Mouse (Mus musculus): Measurements from ENCODE around the gene Cox20. TPM values are rescaled to one million over a fixed set of nuclear protein-coding genes. Genes with fewer than 3 reads are reported as not detected.
A peak's percentile ranks its signal among the peaks of the same experiment; 100 is the strongest.
"Not testable (repeated sequence)": the region's sequence is repeated elsewhere in the genome, so short reads cannot be mapped to it uniquely, and the experiment has no call there.

Cox20 gene
- 200 and 201 TPM in 2 replicates for polyA plus RNA-seq (2016; fragmentation: Nextera tagmentation; extraction: Ambion mirVana)

DNA sequence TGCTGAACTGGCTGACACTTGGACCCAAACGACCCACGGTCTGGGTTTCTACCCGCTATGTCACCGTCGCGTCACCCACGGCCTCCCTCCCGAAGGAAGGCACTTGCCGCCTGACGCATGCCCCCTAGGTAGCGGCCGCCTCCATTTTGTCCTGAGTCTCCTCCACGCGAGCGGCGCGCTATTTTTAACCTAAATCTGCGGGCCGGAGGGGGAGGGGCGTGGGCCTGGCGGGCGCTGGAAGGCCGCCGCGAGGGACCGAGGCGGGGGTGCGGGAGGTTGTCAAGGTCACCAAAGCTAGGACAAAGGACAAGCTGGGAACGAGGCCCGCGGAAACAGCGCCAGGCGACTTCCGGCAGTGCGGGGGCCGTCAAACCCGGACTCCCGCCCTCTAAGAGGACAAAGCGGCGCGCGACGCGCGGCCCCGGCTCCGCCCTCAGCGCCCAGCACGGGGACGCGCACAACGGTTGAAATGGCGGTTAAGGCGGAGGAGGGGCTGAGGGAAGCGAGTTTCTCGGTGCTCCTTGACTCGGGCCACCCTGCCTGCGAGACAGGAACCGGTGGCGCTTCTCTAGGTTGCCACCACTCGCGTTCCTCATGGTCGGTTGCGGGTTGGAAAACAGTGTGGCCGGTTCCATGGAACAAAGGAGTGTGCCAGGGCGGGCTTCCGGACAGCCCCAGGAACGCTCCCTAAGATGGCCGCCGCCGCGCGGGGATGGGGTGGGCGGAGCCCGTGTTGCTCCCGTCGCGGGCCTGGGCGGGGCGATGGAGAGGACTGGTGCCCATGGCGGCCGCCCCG lies at the start of gene Cox20:
Gene Cox20 (plus strand): TSS at position 742 of the 796 bp plus-strand sequence.
- Histone ChIP-seq H3K4me1 (replicated peaks) (peaks cover 21% of the 10 kb centered on the region), H3K9ac (peak within 1 kb of the TSS; percentile 83), H3K27ac (ENCODE audit: poor library complexity, severe bottlenecking) (peak within 1 kb of the TSS; percentile 100), H3K27me3 (replicated peaks) (no peaks in the 10 kb centered on the region), H3K36me3 (peaks cover 26% of the 10 kb centered on the region), H3K4me2 (peak within 1 kb of the TSS; percentile 68), H3K4me3 (peak within 1 kb of the TSS; percentile 65), H3K9me3 (replicated peaks) (no peaks in the 10 kb centered on the region)
- under 1% methylated on average over 83 of the region's 83 CpGs for whole genome bisulfite sequencing
- ATAC-seq (ENCODE audit: insufficient number of reproducible peaks, low FRiP score), result peak; percentile 95

DNA sequence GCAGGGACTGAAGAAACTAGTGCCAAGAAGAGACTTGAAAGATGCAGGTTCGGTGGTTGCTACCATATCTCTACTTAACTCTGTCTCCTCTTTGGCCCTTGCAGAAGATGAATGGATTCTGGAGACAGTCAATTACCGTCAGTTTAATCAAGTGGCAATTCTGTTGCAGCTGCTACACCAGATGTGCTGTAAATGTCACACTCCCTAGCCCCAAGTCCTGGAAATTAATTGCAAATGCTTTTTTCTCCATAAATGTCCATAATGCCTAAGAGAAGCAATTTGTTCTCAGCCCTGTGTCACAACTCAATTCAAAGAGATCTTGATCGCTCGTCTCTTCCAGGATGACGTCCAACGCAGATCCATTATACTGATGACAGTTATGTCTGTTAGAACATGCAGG lies 48.3 kb upstream of the Cox20 start:
- no peak for ATAC-seq (ENCODE audit: insufficient number of reproducible peaks, low FRiP score)
- Histone ChIP-seq H3K4me1 (replicated peaks) (no peaks in the 10 kb centered on the region), H3K9me3 (replicated peaks) (no peaks in the 10 kb centered on the region; the same call in 1 of the 2 replicates), H3K27ac (ENCODE audit: poor library complexity, severe bottlenecking) (no peak overlapping the region), H3K4me3 (no peak overlapping the region), H3K27me3 (replicated peaks) (no peaks in the 10 kb centered on the region), H3K4me2 (no peak overlapping the region), H3K36me3 (no peaks in the 10 kb centered on the region), H3K9ac (no peak overlapping the region)
- WGBS, result 84% methylated on average over 6 of the region's 6 CpGs

DNA sequence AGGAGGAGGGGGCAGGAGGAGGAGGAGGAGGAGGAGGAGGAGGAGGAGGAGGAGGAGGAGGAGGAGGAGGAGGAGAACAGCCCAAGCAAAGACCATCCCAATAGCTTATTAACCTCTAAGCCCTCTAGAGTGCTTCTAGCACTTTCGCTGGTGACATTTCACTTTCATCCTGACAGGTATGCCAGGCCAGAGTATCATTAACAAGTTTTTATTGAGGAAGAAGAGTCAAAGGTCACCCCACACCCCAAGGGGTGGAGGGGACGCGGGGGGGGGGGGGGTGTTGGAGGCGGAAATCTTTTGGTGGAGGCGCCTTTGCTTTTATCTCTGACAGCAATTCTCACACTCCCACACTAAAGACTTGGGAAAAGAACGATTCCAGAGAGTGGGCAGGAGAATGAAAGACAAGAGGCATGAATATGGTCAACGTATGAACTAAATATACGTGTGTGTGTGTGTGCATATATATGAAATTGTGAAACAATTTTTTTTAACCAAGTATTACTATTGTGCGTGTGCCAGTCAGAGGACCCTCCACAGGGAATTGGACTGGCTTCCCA lies 43.7 kb upstream of the Cox20 start:
- Histone ChIP-seq H3K9ac (no peak overlapping the region), H3K4me3 (peak overlapping the region; percentile 70), H3K4me2 (peak overlapping the region; percentile 81), H3K9me3 (replicated peaks) (no peaks in the 10 kb centered on the region; the same call in 1 of the 2 replicates), H3K27me3 (replicated peaks) (no peaks in the 10 kb centered on the region), H3K27ac (ENCODE audit: poor library complexity, severe bottlenecking) (no peak overlapping the region), H3K4me1 (replicated peaks) (no peaks in the 10 kb centered on the region), H3K36me3 (no peaks in the 10 kb centered on the region)
- 39% methylated on average over 9 of the region's 9 CpGs for WGBS
- ATAC-seq (ENCODE audit: insufficient number of reproducible peaks, low FRiP score), result no peak

DNA sequence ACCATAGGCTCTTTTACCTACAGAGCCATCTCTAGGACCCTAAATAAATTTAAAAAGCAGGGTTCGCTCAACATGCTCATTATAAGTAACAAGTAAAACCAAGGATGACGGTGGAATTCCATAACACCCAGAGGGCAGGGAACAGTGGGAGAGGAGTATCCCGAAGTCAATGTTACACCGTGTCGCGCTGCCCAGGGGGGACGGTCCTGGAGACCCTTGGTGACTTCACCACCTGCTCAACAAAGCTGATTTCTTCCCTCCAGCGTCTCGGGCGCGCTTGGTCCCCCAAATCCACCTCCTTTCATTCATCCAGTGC lies 43.2 kb upstream of the Cox20 start:
- no peak for ATAC-seq (ENCODE audit: insufficient number of reproducible peaks, low FRiP score)
- Histone ChIP-seq H3K27me3 (replicated peaks) (no peaks in the 10 kb centered on the region), H3K9ac (peak overlapping the region; percentile 86), H3K27ac (ENCODE audit: poor library complexity, severe bottlenecking) (no peak overlapping the region), H3K9me3 (replicated peaks) (no peaks in the 10 kb centered on the region; the same call in 1 of the 2 replicates), H3K4me2 (peak overlapping the region; percentile 81), H3K4me3 (peak overlapping the region; percentile 70), H3K36me3 (no peaks in the 10 kb centered on the region), H3K4me1 (replicated peaks) (no peaks in the 10 kb centered on the region)
- 10% methylated on average over 11 of the region's 11 CpGs for WGBS

DNA sequence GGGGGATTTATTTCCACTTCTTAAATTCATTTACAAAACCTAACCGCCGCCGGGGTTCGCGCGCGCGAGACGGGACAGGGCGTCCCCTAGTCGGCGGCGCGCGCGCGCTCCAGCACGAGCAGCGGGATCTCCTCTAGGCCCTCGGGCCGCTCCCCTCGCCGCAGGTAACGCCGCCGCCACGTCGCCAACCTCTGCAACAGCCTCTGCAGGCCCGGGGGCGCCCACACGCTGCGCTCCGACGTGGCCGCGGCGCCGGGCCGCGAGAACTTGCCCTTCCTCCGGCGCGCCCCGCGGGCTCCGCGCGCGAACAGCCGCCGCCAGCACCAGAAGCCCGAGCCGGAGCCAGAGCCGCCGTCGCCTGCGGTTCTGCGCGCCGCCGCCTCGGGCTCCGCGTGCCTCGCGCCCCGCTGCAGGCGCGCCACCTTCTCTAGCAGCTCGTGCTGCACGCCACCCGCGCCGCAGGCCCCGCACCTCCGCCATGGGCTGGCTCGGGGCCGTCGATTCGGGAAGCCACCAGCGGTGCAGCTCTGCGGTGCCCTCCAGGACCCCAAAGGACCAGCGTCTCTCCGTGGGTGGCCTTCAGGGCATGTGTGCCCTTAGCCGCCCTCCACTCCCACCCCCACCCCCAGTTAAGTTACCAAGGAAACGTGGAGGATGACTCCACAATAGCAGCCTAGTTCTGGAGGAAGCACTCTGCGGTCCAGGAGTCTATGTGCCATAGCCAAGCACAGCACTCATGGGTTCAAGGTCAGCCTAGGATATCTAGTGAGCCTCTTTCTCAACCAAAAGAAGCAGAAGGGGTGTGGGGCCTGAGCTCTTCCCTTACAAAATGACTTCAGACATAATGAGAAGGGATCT lies 42.6 kb upstream of the Cox20 start:
- Histone ChIP-seq H3K9me3 (replicated peaks) (no peaks in the 10 kb centered on the region; the same call in 1 of the 2 replicates), H3K27ac (ENCODE audit: poor library complexity, severe bottlenecking) (0 out of 2 replicates have a peak overlapping the region, but pooled peaks have one; percentile 14), H3K4me2 (peak overlapping the region; percentile 81), H3K27me3 (replicated peaks) (no peaks in the 10 kb centered on the region), H3K4me1 (replicated peaks) (no peaks in the 10 kb centered on the region), H3K36me3 (no peaks in the 10 kb centered on the region), H3K4me3 (peak overlapping the region; percentile 70), H3K9ac (peak overlapping the region; percentile 86)
- ATAC-seq (ENCODE audit: insufficient number of reproducible peaks, low FRiP score), result peak; percentile 78
- WGBS, result under 1% methylated on average over 73 of the region's 87 CpGs

DNA sequence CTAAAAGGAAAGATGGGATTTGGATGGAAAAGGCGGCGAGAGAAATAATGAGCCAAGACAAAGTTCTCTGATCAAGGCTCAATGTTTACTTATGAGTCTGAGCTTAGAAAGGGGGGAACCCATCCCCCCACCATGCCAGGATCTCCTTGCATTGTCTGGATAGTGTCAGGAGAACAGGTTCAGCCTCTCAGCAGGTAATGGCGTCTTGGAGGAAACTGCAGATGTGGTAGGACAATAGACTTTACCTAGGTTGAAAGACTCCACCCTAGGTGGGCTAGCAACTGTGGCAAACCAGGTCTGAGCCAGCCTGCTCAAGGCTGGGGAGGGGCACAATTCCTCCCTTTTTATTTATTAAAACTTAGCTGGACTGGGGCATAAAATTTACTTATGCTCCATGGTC lies 35.6 kb upstream of the Cox20 start:
- not testable (repeated sequence) for H3K4me2 ChIP-seq; ATAC-seq (ENCODE audit: insufficient number of reproducible peaks, low FRiP score); H3K27ac ChIP-seq (ENCODE audit: poor library complexity, severe bottlenecking); H3K27me3 ChIP-seq (replicated peaks); H3K36me3 ChIP-seq; H3K4me3 ChIP-seq; H3K4me1 ChIP-seq (replicated peaks); H3K9ac ChIP-seq
- peaks cover 10% of the 10 kb centered on the region for H3K9me3 ChIP-seq (replicated peaks)
- WGBS, result 82% methylated on average over 3 of the region's 3 CpGs

DNA sequence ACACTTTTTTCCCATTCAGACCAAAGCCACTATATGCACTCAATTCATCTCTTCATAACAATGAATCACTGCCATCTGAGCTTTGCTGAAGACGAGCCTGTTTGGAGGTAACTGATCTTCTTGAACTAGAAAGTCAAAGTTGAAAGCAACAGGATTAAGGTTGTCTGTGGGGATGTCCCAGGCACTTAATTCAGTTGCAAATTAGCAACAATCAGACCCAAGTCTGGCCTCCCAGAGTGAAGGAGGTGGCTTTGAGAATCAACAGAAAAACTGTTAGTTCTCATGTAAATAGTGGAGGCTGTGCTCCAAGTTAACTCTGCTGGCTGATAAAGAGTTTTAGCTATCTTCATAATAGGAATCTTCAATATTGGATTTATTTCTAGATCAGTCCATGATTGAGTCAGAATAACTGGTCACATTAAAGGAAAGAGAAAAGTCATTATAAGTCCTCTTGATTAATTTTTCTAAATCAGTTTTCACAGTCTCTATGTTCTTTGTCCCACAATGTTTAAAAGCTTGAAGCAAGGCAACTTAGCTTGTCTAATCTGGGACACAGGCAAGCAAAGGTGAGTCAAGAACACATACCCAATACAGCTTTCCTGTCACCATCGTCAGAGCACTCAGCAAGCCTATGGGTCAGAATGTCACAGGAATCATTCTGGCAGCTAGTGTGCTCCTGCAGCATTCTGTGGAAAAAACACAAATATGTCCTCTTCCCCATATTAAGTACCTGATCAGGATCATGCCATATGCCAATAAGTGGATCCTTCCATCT lies 34.8 kb upstream of the Cox20 start:
- no peak overlapping the region for H3K27ac ChIP-seq (ENCODE audit: poor library complexity, severe bottlenecking)
- no peaks in the 10 kb centered on the region for H3K36me3 ChIP-seq
- no peaks in the 10 kb centered on the region for H3K4me1 ChIP-seq (replicated peaks)
- H3K9ac ChIP-seq, result no peak overlapping the region
- H3K27me3 ChIP-seq (replicated peaks), result no peaks in the 10 kb centered on the region
- 74% methylated on average over 2 of the region's 2 CpGs for WGBS
- ATAC-seq (ENCODE audit: insufficient number of reproducible peaks, low FRiP score), result no peak
- H3K4me2 ChIP-seq, result no peak overlapping the region
- no peak overlapping the region for H3K4me3 ChIP-seq
- H3K9me3 ChIP-seq (replicated peaks), result peaks cover 10% of the 10 kb centered on the region

DNA sequence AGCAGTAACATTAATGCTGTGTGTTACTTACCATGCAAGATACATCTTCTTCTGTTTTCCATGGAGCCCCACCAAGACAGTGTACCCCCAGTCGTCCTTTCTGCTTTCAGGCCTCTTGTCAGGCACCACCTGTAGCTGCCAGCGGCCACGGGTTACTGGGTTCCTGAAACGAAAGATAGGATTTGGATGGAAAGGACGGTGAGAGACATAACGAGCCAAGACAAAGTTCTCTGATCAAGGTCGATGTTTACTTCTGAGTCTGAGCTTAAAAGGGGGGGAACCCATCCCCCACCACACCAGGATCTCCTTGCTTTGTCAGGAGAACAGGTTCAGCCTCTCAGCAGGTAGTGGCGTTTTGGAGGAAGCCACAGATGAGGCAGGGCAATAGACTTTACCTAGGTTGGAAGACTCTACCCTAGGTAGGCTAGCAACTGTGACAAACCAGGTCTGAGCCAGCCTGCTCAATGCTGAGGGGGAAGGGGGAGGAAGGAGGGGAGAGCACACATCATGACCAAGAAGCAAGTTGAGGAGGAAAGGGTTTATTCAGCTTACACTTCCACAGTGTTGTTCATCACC lies 31.2 kb upstream of the Cox20 start:
- 51% methylated on average over 8 of the region's 8 CpGs for WGBS
- Histone ChIP-seq H3K27me3 (replicated peaks) (no peaks in the 10 kb centered on the region), H3K36me3 (no peaks in the 10 kb centered on the region), H3K9me3 (replicated peaks) (peaks cover 10% of the 10 kb centered on the region), H3K4me1 (replicated peaks) (no peaks in the 10 kb centered on the region), H3K9ac (no peak overlapping the region), H3K4me2 (no peak overlapping the region), H3K4me3 (no peak overlapping the region), H3K27ac (ENCODE audit: poor library complexity, severe bottlenecking) (no peak overlapping the region)
- ATAC-seq (ENCODE audit: insufficient number of reproducible peaks, low FRiP score), result no peak

DNA sequence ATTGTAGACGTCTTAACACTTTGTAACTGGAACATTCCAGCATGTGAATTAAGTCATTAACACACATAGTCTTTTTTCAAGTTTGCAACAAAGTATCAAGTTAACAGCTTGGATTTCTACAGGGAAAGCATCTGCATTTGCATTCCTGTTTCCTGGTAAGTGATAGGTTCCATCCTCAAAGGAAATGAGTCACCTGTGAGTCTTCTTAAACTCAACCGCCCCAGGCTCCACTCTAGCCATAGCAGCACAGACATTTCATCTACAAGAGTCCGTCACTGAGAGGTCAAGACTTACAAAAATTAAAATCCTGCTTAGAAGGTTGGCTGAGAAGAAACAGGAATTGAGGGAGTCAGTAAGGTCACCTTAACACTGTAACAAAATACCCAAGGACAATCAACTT lies 27.2 kb upstream of the Cox20 start:
- ATAC-seq (ENCODE audit: insufficient number of reproducible peaks, low FRiP score), result no peak
- H3K36me3 ChIP-seq, result no peaks in the 10 kb centered on the region

DNA sequence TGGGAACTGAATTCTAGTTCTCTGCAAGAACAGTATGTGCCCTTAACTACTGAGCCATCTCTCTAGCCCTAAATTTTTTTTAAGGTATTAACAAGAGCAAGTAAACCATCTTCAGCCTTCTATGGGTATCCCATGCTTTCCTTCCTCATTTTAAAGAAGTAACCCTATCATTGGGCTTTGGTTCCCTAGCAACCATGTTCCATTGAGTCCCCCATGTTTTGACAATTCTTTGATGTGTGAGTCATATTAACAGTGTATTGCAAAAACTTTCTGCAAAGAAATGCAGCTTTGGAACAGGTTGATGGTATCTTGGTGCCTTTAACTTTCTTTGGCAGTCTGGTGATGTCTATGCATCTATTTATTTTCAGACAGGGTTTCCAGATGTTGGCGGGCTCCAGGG lies 24.9 kb upstream of the Cox20 start:
- Histone ChIP-seq H3K36me3 (no peaks in the 10 kb centered on the region), H3K9me3 (replicated peaks) (no peaks in the 10 kb centered on the region), H3K27ac (ENCODE audit: poor library complexity, severe bottlenecking) (no peak overlapping the region), H3K27me3 (replicated peaks) (no peaks in the 10 kb centered on the region), H3K9ac (no peak overlapping the region), H3K4me3 (no peak overlapping the region), H3K4me1 (replicated peaks) (no peaks in the 10 kb centered on the region), H3K4me2 (no peak overlapping the region)
- no peak for ATAC-seq (ENCODE audit: insufficient number of reproducible peaks, low FRiP score)
- WGBS, result 84% methylated on average over 1 of the region's 1 CpGs

More for the DNA sequence above, 27.2 kb upstream of the Cox20 start:
- Histone ChIP-seq H3K9me3 (replicated peaks) (no peaks in the 10 kb centered on the region), H3K9ac (no peak overlapping the region), H3K4me2 (no peak overlapping the region), H3K4me1 (replicated peaks) (no peaks in the 10 kb centered on the region), H3K4me3 (no peak overlapping the region), H3K27me3 (replicated peaks) (no peaks in the 10 kb centered on the region), H3K27ac (ENCODE audit: poor library complexity, severe bottlenecking) (no peak overlapping the region)
- 65% methylated on average over 3 of the region's 3 CpGs for WGBS
